Mouse (Mus musculus) stomach, postnatal 0 days (tissue): ENCODE measurements around the gene Klhl6. TPM values are rescaled to one million over a fixed set of nuclear protein-coding genes. Genes with fewer than 3 reads are reported as not detected.
A peak's percentile ranks its signal among the peaks of the same experiment; 100 is the strongest.

Experiments
- ATAC-seq: fragments of 200-750 bp; cut with Nextera tagmentation; 2 replicates; pipeline ENCODE4 v1.8.0; 2017; ENCODE audit not compliant: low FRiP score, low TSS enrichment
- DNase-seq: peaks from one replicate; pipeline ENCODE4 v3.0.0-alpha.2; 2016; ENCODE audit warnings: low spot score
- H3K27ac ChIP-seq: fragments of 300-500 bp; sonication (generic); replicated peaks from 2 replicates; pipeline ENCODE4 v1.5.1; 2014; ENCODE audit warnings: mild to moderate bottlenecking, control low read depth
- H3K27me3 ChIP-seq: fragments of 300-500 bp; sonication (generic); 2 replicates; pipeline ENCODE4 v1.6.1; 2014; ENCODE audit warnings: low read length; ENCODE audit not compliant: control insufficient read depth, insufficient read depth
- H3K36me3 ChIP-seq: fragments of 300-500 bp; sonication (generic); 2 replicates; pipeline ENCODE4 v1.6.1; 2014; ENCODE audit warnings: low read length, mixed read lengths; ENCODE audit not compliant: control insufficient read depth, insufficient read depth
- H3K4me1 ChIP-seq: fragments of 300-500 bp; sonication (generic); replicated peaks from 2 replicates; pipeline ENCODE4 v1.6.1; 2014; ENCODE audit warnings: antibody characterized with exemption; ENCODE audit not compliant: control insufficient read depth, insufficient read depth
- H3K4me2 ChIP-seq: fragments of 300-500 bp; sonication (generic); replicated peaks from 2 replicates; pipeline ENCODE4 v1.6.1; 2014; ENCODE audit warnings: low read depth, mild to moderate bottlenecking, control low read depth, moderate library complexity
- H3K4me3 ChIP-seq: fragments of 300-500 bp; sonication (generic); 2 replicates; pipeline ENCODE4 v1.5.1; 2014; ENCODE audit warnings: low read depth, low read length, control low read depth
- H3K9ac ChIP-seq: fragments of 300-500 bp; sonication (generic); 2 replicates; pipeline ENCODE4 v1.6.1; 2014; ENCODE audit warnings: mild to moderate bottlenecking, low read length, control low read depth, mixed read lengths
- H3K9me3 ChIP-seq: fragments of 300-500 bp; sonication (generic); 2 replicates; pipeline ENCODE4 v1.6.1; 2016; ENCODE audit warnings: low read length; ENCODE audit not compliant: control insufficient read depth
- CTCF ChIP-seq: IDR thresholded peaks from 2 replicates; pipeline ENCODE4 v1.5.1; 2016; ENCODE audit warnings: antibody characterized with exemption, low read depth, mild to moderate bottlenecking, moderate library complexity
- EP300 ChIP-seq: optimal IDR thresholded peaks from 2 replicates; pipeline ENCODE3; 2016; ENCODE audit warnings: antibody characterized with exemption
- WGBS: fragments of 180-500 bp; shearing (Covaris S2); extraction: QIAGEN DNeasy Blood & Tissue Kit; methylation state at CpG from one replicate; pipeline ENCODE4 v1.1.7; 2014; 5-methylcytosine and 5-hydroxymethylcytosine counted together
- polyA plus RNA-seq: library from polyadenylated mRNA; unstranded; fragments of >200 nt; fragmentation: Nextera tagmentation; extraction: Ambion mirVana; gene quantifications from 2 replicates; pipeline ENCODE4 v1.2.1, GENCODE M21; 2015

Gene Klhl6
- polyA plus RNA-seq, 1 experiment from 2014 or later = 2.7 TPM

- DNase-seq (no peak), ATAC-seq (no peak)
- TF ChIP-seq CTCF (no peak), EP300 (no peak)
- WGBS = 76% methylated on average over 1 of the region's 1 CpGs
- H3K36me3 ChIP-seq = no peaks in the 10 kb centered on the region
- no peaks in the 10 kb centered on the region for H3K27me3 ChIP-seq
- H3K9me3 ChIP-seq = no peaks in the 10 kb centered on the region
- no peak overlapping the region for H3K4me2 ChIP-seq
- no peaks in the 10 kb centered on the region for H3K4me1 ChIP-seq
- H3K27ac ChIP-seq = no peak overlapping the region
- no peak overlapping the region for H3K4me3 ChIP-seq
- no peak overlapping the region for H3K9ac ChIP-seq
Measured at GRCm38 (mm10) chr16:19967897-19968392, 14.9 kb downstream of the Klhl6 start.

DNA sequence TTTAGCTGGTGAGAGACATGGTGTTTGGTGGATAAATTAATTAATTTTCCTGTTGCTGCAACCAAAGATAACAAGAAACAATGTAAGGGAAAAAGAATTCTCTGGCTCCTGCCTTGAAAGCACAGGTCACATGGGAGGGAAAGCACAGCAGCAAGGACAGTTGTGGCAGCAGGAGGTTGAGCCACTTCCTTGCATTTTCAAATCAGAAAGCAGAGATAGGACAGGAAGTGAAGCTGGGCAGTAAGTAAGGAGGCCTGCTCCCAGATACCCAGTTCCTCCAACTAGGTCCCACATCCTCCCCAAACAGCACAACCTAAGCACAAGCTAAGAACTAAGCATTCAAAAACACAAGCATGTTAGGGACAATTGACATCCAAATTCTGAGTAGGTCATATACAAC is 15.9 kb downstream of the Klhl6 start:
- Histone ChIP-seq H3K4me1 (no peaks in the 10 kb centered on the region), H3K27me3 (no peaks in the 10 kb centered on the region), H3K4me3 (no peak overlapping the region), H3K27ac (no peak overlapping the region), H3K9ac (no peak overlapping the region), H3K36me3 (no peaks in the 10 kb centered on the region), H3K4me2 (no peak overlapping the region), H3K9me3 (no peaks in the 10 kb centered on the region)
- no peak for ATAC-seq
- no peak for TF ChIP-seq EP300
- no peak for TF ChIP-seq CTCF
- no peak for DNase-seq

DNA sequence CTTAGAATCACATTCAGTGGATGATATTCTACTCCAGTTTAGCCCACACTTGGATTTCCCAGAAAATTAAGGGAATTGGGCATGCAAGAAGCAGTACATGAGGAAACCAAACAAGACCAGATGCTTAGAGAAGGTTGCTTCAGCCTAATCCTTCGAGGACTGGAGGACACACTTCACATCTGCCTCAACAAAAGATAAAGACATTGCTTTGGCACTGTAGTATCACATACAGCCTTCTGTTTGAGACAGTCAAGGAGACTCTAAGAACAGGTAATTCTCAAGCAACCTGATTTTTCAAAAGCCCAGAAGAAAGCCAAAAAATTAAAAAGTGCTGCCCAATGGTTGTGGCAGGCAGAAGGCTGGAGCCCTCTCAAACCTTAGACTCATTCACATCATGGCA is 16.4 kb downstream of the Klhl6 start:
- no peak overlapping the region for H3K9ac ChIP-seq
- ATAC-seq (no peak), DNase-seq (no peak)
- H3K27ac ChIP-seq = no peak overlapping the region
- no peak overlapping the region for H3K4me3 ChIP-seq
- 68% methylated on average over 1 of the region's 1 CpGs for WGBS
- no peaks in the 10 kb centered on the region for H3K4me1 ChIP-seq
- TF ChIP-seq EP300 (no peak), CTCF (no peak)
- H3K27me3 ChIP-seq = no peaks in the 10 kb centered on the region
- H3K36me3 ChIP-seq = no peaks in the 10 kb centered on the region
- no peak overlapping the region for H3K4me2 ChIP-seq
- H3K9me3 ChIP-seq = no peaks in the 10 kb centered on the region

GRCm38 (mm10) chr16:19962951-19963350 is 19.9 kb downstream of the Klhl6 start:
- no peak overlapping the region for H3K4me2 ChIP-seq
- H3K4me1 ChIP-seq = no peaks in the 10 kb centered on the region
- no peaks in the 10 kb centered on the region for H3K36me3 ChIP-seq
- 77% methylated on average over 3 of the region's 3 CpGs for WGBS
- ATAC-seq (no peak), DNase-seq (no peak)
- no peak overlapping the region for H3K4me3 ChIP-seq
- no peak overlapping the region for H3K9ac ChIP-seq
- H3K9me3 ChIP-seq = no peaks in the 10 kb centered on the region
- no peak overlapping the region for H3K27ac ChIP-seq
- no peaks in the 10 kb centered on the region for H3K27me3 ChIP-seq
- TF ChIP-seq CTCF = no peak
- no peak for TF ChIP-seq EP300

DNA sequence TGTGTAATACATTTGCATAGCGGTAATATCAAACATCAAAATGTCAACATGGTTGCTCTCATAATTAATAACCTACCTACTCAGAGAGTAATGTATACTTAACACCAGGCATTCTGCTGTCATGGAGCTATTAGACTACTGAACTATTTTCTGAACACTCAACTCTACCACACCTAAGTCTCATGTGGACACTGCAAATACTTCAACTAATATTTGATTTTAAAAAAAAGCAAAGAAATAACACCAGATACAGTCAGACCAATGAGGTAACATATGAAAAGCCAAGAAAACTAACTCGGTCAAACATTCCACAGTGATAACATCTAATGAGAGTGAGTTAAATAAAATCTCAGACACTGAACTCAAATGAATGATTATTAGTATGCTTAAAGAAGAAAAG is 21.8 kb downstream of the Klhl6 start:
- WGBS = 49% methylated on average over 2 of the region's 2 CpGs
- DNase-seq (no peak), ATAC-seq (peak; percentile 71; the same call in 1 of the 2 replicates)
- H3K36me3 ChIP-seq = no peaks in the 10 kb centered on the region
- H3K9me3 ChIP-seq = no peaks in the 10 kb centered on the region
- no peak overlapping the region for H3K4me2 ChIP-seq
- TF ChIP-seq CTCF (no peak), EP300 (no peak)
- no peaks in the 10 kb centered on the region for H3K4me1 ChIP-seq
- no peaks in the 10 kb centered on the region for H3K27me3 ChIP-seq
- H3K9ac ChIP-seq = no peak overlapping the region
- no peak overlapping the region for H3K4me3 ChIP-seq
- no peak overlapping the region for H3K27ac ChIP-seq

DNA sequence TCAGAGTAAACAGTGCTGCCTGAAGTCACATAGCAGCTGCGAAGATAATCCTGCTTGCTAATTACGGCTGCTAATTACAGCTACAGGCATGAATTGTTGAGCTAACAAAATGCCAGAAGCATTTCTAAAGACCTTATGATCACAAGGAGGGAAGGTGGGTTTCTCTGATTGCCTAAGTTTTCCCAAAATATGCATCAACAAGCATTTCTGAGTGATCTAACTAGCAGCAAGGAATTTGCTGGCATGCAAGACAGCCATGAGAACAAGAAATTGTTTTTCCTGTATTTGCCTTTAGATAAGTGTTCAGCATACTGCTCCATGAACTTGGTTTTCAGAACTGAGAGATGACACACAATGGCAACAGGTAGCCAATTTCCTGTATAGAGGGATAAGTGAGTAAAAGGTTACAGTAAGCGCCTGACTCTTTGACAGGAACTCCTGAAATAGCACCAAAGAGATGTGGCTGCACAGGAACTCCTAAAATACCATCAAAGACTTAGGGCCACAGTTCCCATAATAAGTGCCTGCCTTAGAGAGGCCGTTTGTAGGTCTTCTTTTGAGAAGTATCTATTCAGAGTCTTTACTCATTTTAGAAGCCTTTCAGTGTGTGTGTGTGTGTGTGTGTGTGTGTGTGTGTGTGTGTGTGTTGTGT is 22.3 kb downstream of the Klhl6 start:
- H3K27me3 ChIP-seq = no peaks in the 10 kb centered on the region
- WGBS = 56% methylated on average over 4 of the region's 4 CpGs
- H3K9ac ChIP-seq = no peak overlapping the region
- H3K27ac ChIP-seq = no peak overlapping the region
- H3K4me2 ChIP-seq = no peak overlapping the region
- H3K4me1 ChIP-seq = no peaks in the 10 kb centered on the region
- no peak for DNase-seq
- ATAC-seq = 0 out of 2 replicates have a peak, but pooled peaks have one; percentile 29
- H3K36me3 ChIP-seq = no peaks in the 10 kb centered on the region
- TF ChIP-seq EP300 (no peak), CTCF (no peak)
- no peak overlapping the region for H3K4me3 ChIP-seq
- H3K9me3 ChIP-seq = no peaks in the 10 kb centered on the region
